16 mouse cellular contexts compared by ENCODE assay signal in the genomic region with DNA sequence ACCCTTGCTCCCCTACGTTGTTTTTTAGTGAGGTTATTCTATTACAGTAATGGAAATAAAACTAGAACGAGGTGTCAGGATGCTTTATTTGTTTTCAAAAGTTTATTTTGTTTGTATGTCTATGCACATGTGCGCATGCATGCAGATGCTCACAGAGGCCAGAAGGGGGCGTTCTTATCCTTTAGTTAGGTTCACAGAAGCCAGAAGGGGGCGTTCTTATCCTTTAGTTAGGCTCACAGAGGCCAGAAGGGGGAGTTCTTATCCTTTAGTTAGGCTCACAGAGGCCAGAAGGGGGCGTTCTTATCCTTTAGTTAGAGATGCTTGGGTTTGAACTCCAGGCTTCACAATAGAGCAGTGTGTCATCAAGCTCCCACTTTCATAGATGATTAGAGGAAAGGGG. TPM values are rescaled to one million over a fixed set of nuclear protein-coding genes. Genes with fewer than 3 reads are reported as not detected.
DNase-seq lines count a peak whose midpoint lies in the region; ATAC-seq and TF ChIP-seq lines count a peak whose summit lies in the region.
"Had no signal": no experiment of that assay in that cellular context is flagged by ENCODE, and none has a peak within 500 bp of the region (broad histone marks: within the 10 kb centered on the region; RNA-seq: fewer than 3 reads in every experiment).

No protein-coding gene starts in this region.

- ATAC-seq in hindbrain, postnatal 0 days = no peak
- no peak for ATAC-seq in activated CD4-positive, CD25-positive, alpha-beta regulatory T cell, adult 4 months
- ATAC-seq in forebrain, embryonic 12.5 days (ENCODE audit: low FRiP score) = no peak

- 0 out of 2 replicates have a peak, but pooled peaks cover 4% of the 10 kb centered on the region for H3K27me3 ChIP-seq in hindbrain, postnatal 0 days (ENCODE audit: insufficient read depth, low read length)
- H3K27me3 ChIP-seq in hindbrain, embryonic 10.5 days (ENCODE audit: insufficient read depth, poor library complexity, severe bottlenecking) = no peaks in the 10 kb centered on the region
- H3K27me3 ChIP-seq in forebrain, embryonic 10.5 days (ENCODE audit: poor library complexity, severe bottlenecking) = no peaks in the 10 kb centered on the region
- peaks cover 23% of the 10 kb centered on the region for H3K27me3 ChIP-seq in forebrain, embryonic 12.5 days

- no peaks in the 10 kb centered on the region for H3K9me3 ChIP-seq in hindbrain, postnatal 0 days (ENCODE audit: low read length)
- no peaks in the 10 kb centered on the region for H3K9me3 ChIP-seq in hindbrain, embryonic 10.5 days
- H3K9me3 ChIP-seq in forebrain, embryonic 10.5 days = no peaks in the 10 kb centered on the region
- no peaks in the 10 kb centered on the region for H3K9me3 ChIP-seq in forebrain, embryonic 12.5 days

- 65% methylated on average over 6 of the region's 6 CpGs for WGBS in hindbrain, postnatal 0 days
- 66% methylated on average over 6 of the region's 6 CpGs for WGBS in hindbrain, embryonic 10.5 days
- 68% methylated on average over 6 of the region's 6 CpGs for WGBS in forebrain, embryonic 10.5 days
- 65% methylated on average over 6 of the region's 6 CpGs for WGBS in forebrain, embryonic 12.5 days

- no peak overlapping the region for H3K4me2 ChIP-seq in hindbrain, postnatal 0 days (ENCODE audit: low read depth, low read length)
- H3K4me2 ChIP-seq in forebrain, embryonic 12.5 days = no peak overlapping the region

- no peaks in the 10 kb centered on the region for H3K36me3 ChIP-seq in hindbrain, postnatal 0 days (ENCODE audit: insufficient read depth, low read length)
- no peaks in the 10 kb centered on the region for H3K36me3 ChIP-seq in hindbrain, embryonic 10.5 days
- H3K36me3 ChIP-seq in forebrain, embryonic 10.5 days (replicated peaks) = no peaks in the 10 kb centered on the region
- no peaks in the 10 kb centered on the region for H3K36me3 ChIP-seq in forebrain, embryonic 12.5 days (replicated peaks)

- no peak overlapping the region for H3K27ac ChIP-seq in hindbrain, postnatal 0 days
- no peak overlapping the region for H3K27ac ChIP-seq in hindbrain, embryonic 10.5 days
- H3K27ac ChIP-seq in cortical plate, adult 2 months (ENCODE audit: insufficient read depth, low read length) = no peak overlapping the region
- H3K27ac ChIP-seq in forebrain, embryonic 10.5 days = no peak overlapping the region
- H3K27ac ChIP-seq in forebrain, embryonic 12.5 days = no peak overlapping the region

- DNase-seq in hindbrain, postnatal 0 days (ENCODE audit: low spot score) = peak; percentile 81
- DNase-seq in hindbrain, embryonic 10.5 days (ENCODE audit: low spot score) = no peak
- peak; percentile 32 for DNase-seq in 3T3-L1 (ENCODE audit: low read depth, low spot score)
- peak; percentile 25 for DNase-seq in CD4-positive helper T cell, adult 2 months (ENCODE audit: low read depth, low spot score)
- no peak for DNase-seq in forebrain, embryonic 10.5 days (ENCODE audit: extremely low spot score, low spot score)
- DNase-seq: adrenal gland, postnatal 10 days had no signal

- no peak for TF ChIP-seq POLR2A in cortical plate, adult 2 months (IDR thresholded peaks at IDR 0.05; ENCODE audit: extremely low read depth, insufficient read depth, low read length)

- no peak overlapping the region for H3K4me3 ChIP-seq in hindbrain, postnatal 0 days (ENCODE audit: low read length)
- no peak overlapping the region for H3K4me3 ChIP-seq in hindbrain, embryonic 10.5 days
- H3K4me3 ChIP-seq in cortical plate, adult 2 months (ENCODE audit: insufficient read depth, low read length) = no peak overlapping the region
- H3K4me3 ChIP-seq in forebrain, embryonic 10.5 days = no peak overlapping the region
- H3K4me3 ChIP-seq in forebrain, embryonic 12.5 days (replicated peaks) = no peak overlapping the region
- H3K4me3 ChIP-seq: erythroblast, embryonic 14.5 days; megakaryocyte, embryonic 14.5 days; myocyte had no signal

- TF ChIP-seq CTCF in hindbrain, postnatal 0 days (IDR thresholded peaks at IDR 0.05; ENCODE audit: low read depth) = peak; percentile 69
- peak; percentile 27 for TF ChIP-seq CTCF in cortical plate, adult 2 months (IDR thresholded peaks at IDR 0.05; ENCODE audit: extremely low read depth, insufficient read depth, low read length)

- H3K9ac ChIP-seq in hindbrain, postnatal 0 days (replicated peaks; ENCODE audit: low read length) = no peak overlapping the region
- H3K9ac ChIP-seq in forebrain, embryonic 12.5 days = no peak overlapping the region

- no peaks in the 10 kb centered on the region for H3K4me1 ChIP-seq in hindbrain, postnatal 0 days (ENCODE audit: insufficient read depth, low read length)
- H3K4me1 ChIP-seq in hindbrain, embryonic 10.5 days (replicated peaks) = no peaks in the 10 kb centered on the region
- no peaks in the 10 kb centered on the region; the same call in 1 of the 2 replicates for H3K4me1 ChIP-seq in cortical plate, adult 2 months (ENCODE audit: control insufficient read depth, insufficient read depth, low read length)
- 0 out of 2 replicates have a peak, but pooled peaks cover 3% of the 10 kb centered on the region for H3K4me1 ChIP-seq in forebrain, embryonic 10.5 days
- no peaks in the 10 kb centered on the region for H3K4me1 ChIP-seq in forebrain, embryonic 12.5 days

RNA-seq across cellular contexts. Expression of gene Zdhhc4, which starts 7.5 kb away (rescaled TPM):
- total RNA-seq in hindbrain, postnatal 0 days (2014; rRNA removed) = 79.6 and 84.4 TPM in 2 replicates
- polyA plus RNA-seq in hindbrain, postnatal 0 days (2015; fragmentation: Nextera tagmentation; extraction: Ambion mirVana) = 92.1 and 96.7 TPM in 2 replicates
- 75.7 and 85.7 TPM in 2 replicates for polyA plus RNA-seq in hindbrain, embryonic 10.5 days (2016; fragmentation: Nextera tagmentation; extraction: Ambion mirVana)
- polyA plus RNA-seq in cortical plate, adult 2 months (2012; rRNA removed) = 67.2 and 67.6 TPM in 2 replicates
- 10 to 100 TPM; 63.7 to 68.0 TPM for polyA plus RNA-seq in activated CD4-positive, CD25-positive, alpha-beta regulatory T cell, adult 4 months (2017; shearing (Covaris generic))
- polyA plus RNA-seq in forebrain, embryonic 10.5 days (2016; fragmentation: Nextera tagmentation; extraction: Ambion mirVana) = 70.2 and 70.9 TPM in 2 replicates
- polyA plus RNA-seq in forebrain, embryonic 12.5 days (2016; fragmentation: Nextera tagmentation; extraction: Ambion mirVana) = 73.8 and 78.2 TPM in 2 replicates

RNA-seq across cellular contexts. Expression of gene Grid2ip, which starts 20.6 kb away (rescaled TPM):
- 2.4 and 5.1 TPM in 2 replicates for total RNA-seq in hindbrain, postnatal 0 days (2014; rRNA removed)
- 1.2 and 2.3 TPM in 2 replicates for polyA plus RNA-seq in hindbrain, postnatal 0 days (2015; fragmentation: Nextera tagmentation; extraction: Ambion mirVana)
- 0.07 and 0.18 TPM in 2 replicates for polyA plus RNA-seq in hindbrain, embryonic 10.5 days (2016; fragmentation: Nextera tagmentation; extraction: Ambion mirVana)
- polyA plus RNA-seq in cortical plate, adult 2 months (2012; rRNA removed) = 2.3 and 3.0 TPM in 2 replicates
- not detected for polyA plus RNA-seq in activated CD4-positive, CD25-positive, alpha-beta regulatory T cell, adult 4 months (2017; shearing (Covaris generic))
- polyA plus RNA-seq in forebrain, embryonic 10.5 days (2016; fragmentation: Nextera tagmentation; extraction: Ambion mirVana) = 0.19 and 0.37 TPM in 2 replicates
- polyA plus RNA-seq in forebrain, embryonic 12.5 days (2016; fragmentation: Nextera tagmentation; extraction: Ambion mirVana) = 0.38 and 0.41 TPM in 2 replicates
- total RNA-seq: common myeloid progenitor, adult 5-6 weeks had no signal
- polyA plus RNA-seq: erythroblast, embryonic 14.5 days; liver, embryonic 16.5 days; myocyte had no signal

RNA-seq across cellular contexts. Expression of gene E130309D02Rik, which starts 21.4 kb away (rescaled TPM):
- 42.0 and 44.4 TPM in 2 replicates for total RNA-seq in hindbrain, postnatal 0 days (2014; rRNA removed)
- polyA plus RNA-seq in hindbrain, postnatal 0 days (2015; fragmentation: Nextera tagmentation; extraction: Ambion mirVana) = 21.7 and 23.9 TPM in 2 replicates
- polyA plus RNA-seq in hindbrain, embryonic 10.5 days (2016; fragmentation: Nextera tagmentation; extraction: Ambion mirVana) = 64.3 and 65.3 TPM in 2 replicates
- polyA plus RNA-seq in cortical plate, adult 2 months (2012; rRNA removed) = 16.3 and 16.9 TPM in 2 replicates
- 1 to 10 TPM; 5.5 to 8.5 TPM for polyA plus RNA-seq in activated CD4-positive, CD25-positive, alpha-beta regulatory T cell, adult 4 months (2017; shearing (Covaris generic))
- polyA plus RNA-seq in forebrain, embryonic 10.5 days (2016; fragmentation: Nextera tagmentation; extraction: Ambion mirVana) = 64.0 and 68.4 TPM in 2 replicates
- 60.4 and 61.5 TPM in 2 replicates for polyA plus RNA-seq in forebrain, embryonic 12.5 days (2016; fragmentation: Nextera tagmentation; extraction: Ambion mirVana)

RNA-seq across cellular contexts. Expression of gene Zfp853, which starts 43.1 kb away (rescaled TPM):
- 31.7 and 33.5 TPM in 2 replicates for total RNA-seq in hindbrain, postnatal 0 days (2014; rRNA removed)
- polyA plus RNA-seq in hindbrain, postnatal 0 days (2015; fragmentation: Nextera tagmentation; extraction: Ambion mirVana) = 0.53 and 0.61 TPM in 2 replicates
- not detected in 2 replicates for polyA plus RNA-seq in hindbrain, embryonic 10.5 days (2016; fragmentation: Nextera tagmentation; extraction: Ambion mirVana)
- 10.4 and 11.8 TPM in 2 replicates for polyA plus RNA-seq in cortical plate, adult 2 months (2012; rRNA removed)
- polyA plus RNA-seq in activated CD4-positive, CD25-positive, alpha-beta regulatory T cell, adult 4 months (2017; shearing (Covaris generic)) = not detected
- polyA plus RNA-seq in forebrain, embryonic 10.5 days (2016; fragmentation: Nextera tagmentation; extraction: Ambion mirVana) = not detected in 2 replicates
- 0.09 TPM in 1 of 2 replicates, not detected in the other for polyA plus RNA-seq in forebrain, embryonic 12.5 days (2016; fragmentation: Nextera tagmentation; extraction: Ambion mirVana)
- total RNA-seq: common myeloid progenitor, adult 5-6 weeks had no signal
- polyA plus RNA-seq: hindbrain, embryonic 11.5 days; liver, embryonic 16.5 days; testis, adult 2 months had no signal

Comparison
In these comparisons a context has a peak if more than half of its experiments do, and no peak if none do; other contexts are left out.
1. DNase-seq: peak in hindbrain, postnatal 0 days (single experiment), 3T3-L1 (single experiment) and CD4-positive helper T cell, adult 2 months (single experiment); none in hindbrain, embryonic 10.5 days (single experiment) and forebrain, embryonic 10.5 days (single experiment).